Mouse (Mus musculus) spleen, adult 2 months (tissue): ENCODE results near the gene Col2a1.

ENCODE experiments used
- CTCF ChIP-seq: fragments of 200-500 bp; IDR thresholded peaks from 2 replicates; pipeline ENCODE4 v1.5.1; 2011; ENCODE audit warnings: mild to moderate bottlenecking, inconsistent platforms; ENCODE audit not compliant: insufficient read depth, insufficient read length, insufficient replicate concordance; ENCODE audit errors: extremely low read depth
- POLR2A ChIP-seq: fragments of 200-500 bp; IDR thresholded peaks from 2 replicates; pipeline ENCODE4 v1.6.1; 2011; ENCODE audit warnings: low read depth, low read length, inconsistent platforms

- TF ChIP-seq POLR2A (no peak), CTCF (no peak)
Observed at GRCm38 (mm10) chr15:98002113-98002990, 2.1 kb downstream of the Col2a1 start.
